Mouse (Mus musculus): ENCODE data around the gene Slc15a2. TPM values are rescaled to one million over a fixed set of nuclear protein-coding genes. Genes with fewer than 3 reads are reported as not detected.

Slc15a2 gene
- total and polyA plus RNA-seq, 3 experiments = 1.6 to 144 (median 111) TPM

GRCm38 (mm10) chr16:36717481-36717880, 67.3 kb downstream of the Slc15a2 start:
- Histone ChIP-seq H3K4me1 (ENCODE audit: insufficient read depth, low read depth, low read length) (no peaks in the 10 kb centered on the region), H3K27me3 (ENCODE audit: insufficient read depth, low read length) (peaks cover 19% of the 10 kb centered on the region; the same call in 1 of the 2 replicates), H3K36me3 (replicated peaks) (no peaks in the 10 kb centered on the region), H3K4me3 (ENCODE audit: low read depth, low read length) (no peak overlapping the region), H3K9me3 (replicated peaks) (no peaks in the 10 kb centered on the region)
- DNase-seq (ENCODE audit: low spot score) (no peak), ATAC-seq (ENCODE audit: extremely low read depth, insufficient number of reproducible peaks, low FRiP score, poor library complexity, severe bottlenecking) (no peak)
- TF ChIP-seq POLR2AphosphoS5 (IDR thresholded peaks at IDR 0.05; ENCODE audit: insufficient replicate concordance, low read depth, low read length) (no peak), TAL1 (conservative IDR thresholded peaks at IDR 0.05; ENCODE audit: low read depth, low read length) (no peak), CTCF (IDR thresholded peaks at IDR 0.05; ENCODE audit: low read depth, low read length) (no peak), GATA2 (IDR thresholded peaks at IDR 0.05; ENCODE audit: borderline replicate concordance, low read depth, low read length) (no peak), GATA1 (IDR thresholded peaks at IDR 0.05; ENCODE audit: borderline replicate concordance, low read length) (no peak)

GRCm38 (mm10) chr16:36711760-36712159, 73.0 kb downstream of the Slc15a2 start:
- no peaks in the 10 kb centered on the region for H3K9me3 ChIP-seq (replicated peaks)
- TF ChIP-seq CTCF (IDR thresholded peaks at IDR 0.05; ENCODE audit: low read depth, low read length) (no peak), GATA2 (IDR thresholded peaks at IDR 0.05; ENCODE audit: borderline replicate concordance, low read depth, low read length) (no peak), TAL1 (conservative IDR thresholded peaks at IDR 0.05; ENCODE audit: low read depth, low read length) (no peak), GATA1 (IDR thresholded peaks at IDR 0.05; ENCODE audit: borderline replicate concordance, low read length) (no peak), POLR2AphosphoS5 (IDR thresholded peaks at IDR 0.05; ENCODE audit: insufficient replicate concordance, low read depth, low read length) (no peak)
- H3K36me3 ChIP-seq (replicated peaks) = no peaks in the 10 kb centered on the region
- DNase-seq (ENCODE audit: low spot score) = no peak
- ATAC-seq (ENCODE audit: extremely low read depth, insufficient number of reproducible peaks, low FRiP score, poor library complexity, severe bottlenecking) = no peak
- no peaks in the 10 kb centered on the region for H3K4me1 ChIP-seq (ENCODE audit: insufficient read depth, low read depth, low read length)
- peaks cover 9% of the 10 kb centered on the region; the same call in 1 of the 2 replicates for H3K27me3 ChIP-seq (ENCODE audit: insufficient read depth, low read length)
- H3K4me3 ChIP-seq (ENCODE audit: low read depth, low read length) = no peak overlapping the region

GRCm38 (mm10) chr16:36710794-36711193, 74.0 kb downstream of the Slc15a2 start:
- H3K4me3 ChIP-seq (ENCODE audit: low read depth, low read length) = no peak overlapping the region
- H3K27me3 ChIP-seq (ENCODE audit: insufficient read depth, low read length) = peaks cover 6% of the 10 kb centered on the region; the same call in 1 of the 2 replicates
- DNase-seq (ENCODE audit: low spot score) (no peak), ATAC-seq (ENCODE audit: extremely low read depth, insufficient number of reproducible peaks, low FRiP score, poor library complexity, severe bottlenecking) (no peak)
- H3K9me3 ChIP-seq (replicated peaks) = no peaks in the 10 kb centered on the region
- no peaks in the 10 kb centered on the region for H3K36me3 ChIP-seq (replicated peaks)
- TF ChIP-seq TAL1 (conservative IDR thresholded peaks at IDR 0.05; ENCODE audit: low read depth, low read length) = no peak
- TF ChIP-seq GATA2 (IDR thresholded peaks at IDR 0.05; ENCODE audit: borderline replicate concordance, low read depth, low read length) = no peak
- no peak for TF ChIP-seq GATA1 (IDR thresholded peaks at IDR 0.05; ENCODE audit: borderline replicate concordance, low read length)
- no peak for TF ChIP-seq POLR2AphosphoS5 (IDR thresholded peaks at IDR 0.05; ENCODE audit: insufficient replicate concordance, low read depth, low read length)
- TF ChIP-seq CTCF (IDR thresholded peaks at IDR 0.05; ENCODE audit: low read depth, low read length) = no peak
- H3K4me1 ChIP-seq (ENCODE audit: insufficient read depth, low read depth, low read length) = no peaks in the 10 kb centered on the region

GRCm38 (mm10) chr16:36709405-36709804, 75.4 kb downstream of the Slc15a2 start:
- no peak overlapping the region for H3K4me3 ChIP-seq (ENCODE audit: low read depth, low read length)
- H3K36me3 ChIP-seq (replicated peaks) = no peaks in the 10 kb centered on the region
- no peak for TF ChIP-seq CTCF (IDR thresholded peaks at IDR 0.05; ENCODE audit: low read depth, low read length)
- no peak for TF ChIP-seq POLR2AphosphoS5 (IDR thresholded peaks at IDR 0.05; ENCODE audit: insufficient replicate concordance, low read depth, low read length)
- TF ChIP-seq GATA1 (IDR thresholded peaks at IDR 0.05; ENCODE audit: borderline replicate concordance, low read length) = no peak
- TF ChIP-seq GATA2 (IDR thresholded peaks at IDR 0.05; ENCODE audit: borderline replicate concordance, low read depth, low read length) = no peak
- no peak for TF ChIP-seq TAL1 (conservative IDR thresholded peaks at IDR 0.05; ENCODE audit: low read depth, low read length)
- ATAC-seq (ENCODE audit: extremely low read depth, insufficient number of reproducible peaks, low FRiP score, poor library complexity, severe bottlenecking) = no peak
- H3K4me1 ChIP-seq (ENCODE audit: insufficient read depth, low read depth, low read length) = no peaks in the 10 kb centered on the region
- H3K27me3 ChIP-seq (ENCODE audit: insufficient read depth, low read length) = peaks cover 6% of the 10 kb centered on the region; the same call in 1 of the 2 replicates
- no peaks in the 10 kb centered on the region for H3K9me3 ChIP-seq (replicated peaks)
- no peak for DNase-seq (ENCODE audit: low spot score)

GRCm38 (mm10) chr16:36708751-36709150, 76.0 kb downstream of the Slc15a2 start:
- Histone ChIP-seq H3K36me3 (replicated peaks) (no peaks in the 10 kb centered on the region), H3K27me3 (ENCODE audit: insufficient read depth, low read length) (peaks cover 6% of the 10 kb centered on the region; the same call in 1 of the 2 replicates), H3K4me3 (ENCODE audit: low read depth, low read length) (no peak overlapping the region), H3K9me3 (replicated peaks) (no peaks in the 10 kb centered on the region), H3K4me1 (ENCODE audit: insufficient read depth, low read depth, low read length) (no peaks in the 10 kb centered on the region)
- DNase-seq (ENCODE audit: low spot score) = no peak
- TF ChIP-seq CTCF (IDR thresholded peaks at IDR 0.05; ENCODE audit: low read depth, low read length) = no peak
- TF ChIP-seq GATA1 (IDR thresholded peaks at IDR 0.05; ENCODE audit: borderline replicate concordance, low read length) = no peak
- no peak for TF ChIP-seq POLR2AphosphoS5 (IDR thresholded peaks at IDR 0.05; ENCODE audit: insufficient replicate concordance, low read depth, low read length)
- TF ChIP-seq TAL1 (conservative IDR thresholded peaks at IDR 0.05; ENCODE audit: low read depth, low read length) = no peak
- no peak for TF ChIP-seq GATA2 (IDR thresholded peaks at IDR 0.05; ENCODE audit: borderline replicate concordance, low read depth, low read length)
- no peak for ATAC-seq (ENCODE audit: extremely low read depth, insufficient number of reproducible peaks, low FRiP score, poor library complexity, severe bottlenecking)

- no peaks in the 10 kb centered on the region for H3K4me1 ChIP-seq (ENCODE audit: insufficient read depth, low read depth, low read length)
- DNase-seq (ENCODE audit: low spot score) = no peak
- H3K36me3 ChIP-seq (replicated peaks) = no peaks in the 10 kb centered on the region
- ATAC-seq (ENCODE audit: extremely low read depth, insufficient number of reproducible peaks, low FRiP score, poor library complexity, severe bottlenecking) = no peak
- no peaks in the 10 kb centered on the region for H3K9me3 ChIP-seq (replicated peaks)
- TF ChIP-seq POLR2AphosphoS5 (IDR thresholded peaks at IDR 0.05; ENCODE audit: insufficient replicate concordance, low read depth, low read length) (no peak), TAL1 (conservative IDR thresholded peaks at IDR 0.05; ENCODE audit: low read depth, low read length) (no peak), GATA1 (IDR thresholded peaks at IDR 0.05; ENCODE audit: borderline replicate concordance, low read length) (no peak), CTCF (IDR thresholded peaks at IDR 0.05; ENCODE audit: low read depth, low read length) (no peak), GATA2 (IDR thresholded peaks at IDR 0.05; ENCODE audit: borderline replicate concordance, low read depth, low read length) (no peak)
- peaks cover 6% of the 10 kb centered on the region; the same call in 1 of the 2 replicates for H3K27me3 ChIP-seq (ENCODE audit: insufficient read depth, low read length)
- no peak overlapping the region for H3K4me3 ChIP-seq (ENCODE audit: low read depth, low read length)
These were observed 76.9 kb downstream of the Slc15a2 start for GRCm38 (mm10) chr16:36707702-36708423.

All from G1E (cell line).